Mouse (Mus musculus) layer of hippocampus, postnatal 10 days (tissue): Measurements from ENCODE around the gene Stag2. TPM values are rescaled to one million over a fixed set of nuclear protein-coding genes. Genes with fewer than 3 reads are reported as not detected.

Source experiments
- DNase-seq, 2 experiments: peaks; one replicate each; pipeline ENCODE4 v3.0.0; 2021; ENCODE audit warnings: low spot score in 2 of 2
- long read RNA-seq: library from polyadenylated mRNA; stranded (forward); transcript quantifications from one replicate; pipeline ENCODE4 v2.0.0, GENCODE M21; 2023
- total RNA-seq, 2 experiments: library from RNA; stranded (reverse); gene quantifications; 2 replicates each; pipeline ENCODE4 v1.2.3; 2021

The Stag2 gene
- total RNA-seq: 10 to 100 TPM; 46.1 to 50.1 TPM
- long read RNA-seq, full-length matches to known transcripts: 1 of 4 reads
- long read RNA-seq, partial matches to known transcripts: 1 of 4 reads
- long read RNA-seq, other reads (novel, unspliced or antisense): 2 of 4 reads

- peak; percentile 80 to 87 for DNase-seq
Observed at GRCm38 (mm10) chrX:42148788-42149556, at the start of gene Stag2. TSS of gene Stag2 (plus strand) at chrX:42149317.

- no peak for DNase-seq
Observed at GRCm38 (mm10) chrX:42107137-42107536, 42.0 kb upstream of the Stag2 start.

GRCm38 (mm10) chrX:42110585-42110984, 38.5 kb upstream of the Stag2 start:
- DNase-seq: no peak

- DNase-seq: no peak
Observed at GRCm38 (mm10) chrX:42119442-42120048, 29.6 kb upstream of the Stag2 start.

- DNase-seq: no peak
Observed at GRCm38 (mm10) chrX:42124963-42125697, 24.0 kb upstream of the Stag2 start.

- no peak for DNase-seq
Observed at GRCm38 (mm10) chrX:42139882-42140281, 9.2 kb upstream of the Stag2 start.

GRCm38 (mm10) chrX:42142620-42143019, 6.5 kb upstream of the Stag2 start:
- no peak for DNase-seq

- no peak for DNase-seq
Observed at GRCm38 (mm10) chrX:42143991-42144390, 5.1 kb upstream of the Stag2 start.

GRCm38 (mm10) chrX:42148016-42148451, 1.1 kb upstream of the Stag2 start:
- no peak for DNase-seq

GRCm38 (mm10) chrX:42149557-42150345, 634 bp downstream of the Stag2 start:
- peak; percentile 56 to 61 for DNase-seq

GRCm38 (mm10) chrX:42150346-42151023, 1.4 kb downstream of the Stag2 start:
- DNase-seq: peak; percentile 72 to 77

GRCm38 (mm10) chrX:42151024-42151754, 2.1 kb downstream of the Stag2 start:
- no peak for DNase-seq

GRCm38 (mm10) chrX:42151903-42152369, 2.8 kb downstream of the Stag2 start:
- peak; percentile 48 to 63 for DNase-seq

- no peak for DNase-seq
Observed at GRCm38 (mm10) chrX:42153056-42153455, 3.9 kb downstream of the Stag2 start.

GRCm38 (mm10) chrX:42165455-42165854, 16.3 kb downstream of the Stag2 start:
- DNase-seq: no peak

GRCm38 (mm10) chrX:42170811-42171210, 21.7 kb downstream of the Stag2 start:
- no peak for DNase-seq

GRCm38 (mm10) chrX:42187590-42187989, 38.5 kb downstream of the Stag2 start:
- DNase-seq: no peak

- DNase-seq: no peak
Observed at GRCm38 (mm10) chrX:42188825-42189426, 39.8 kb downstream of the Stag2 start.

GRCm38 (mm10) chrX:42194608-42195007, 45.5 kb downstream of the Stag2 start:
- DNase-seq: no peak
